Mouse (Mus musculus) lung, adult 2 months (tissue): ENCODE data around the gene Sbno1.

Source experiments
- CTCF ChIP-seq: fragments of 200-500 bp; IDR thresholded peaks from 2 replicates; pipeline ENCODE4 v1.5.1; 2011; ENCODE audit warnings: mild to moderate bottlenecking, low read length, control low read depth; ENCODE audit not compliant: insufficient read depth
- POLR2A ChIP-seq: fragments of 200-500 bp; IDR thresholded peaks from 2 replicates; pipeline ENCODE4 v1.6.1; 2011; ENCODE audit warnings: low read depth, mild to moderate bottlenecking, control low read depth, low read length, borderline replicate concordance; ENCODE audit errors: extremely low read depth

DNA sequence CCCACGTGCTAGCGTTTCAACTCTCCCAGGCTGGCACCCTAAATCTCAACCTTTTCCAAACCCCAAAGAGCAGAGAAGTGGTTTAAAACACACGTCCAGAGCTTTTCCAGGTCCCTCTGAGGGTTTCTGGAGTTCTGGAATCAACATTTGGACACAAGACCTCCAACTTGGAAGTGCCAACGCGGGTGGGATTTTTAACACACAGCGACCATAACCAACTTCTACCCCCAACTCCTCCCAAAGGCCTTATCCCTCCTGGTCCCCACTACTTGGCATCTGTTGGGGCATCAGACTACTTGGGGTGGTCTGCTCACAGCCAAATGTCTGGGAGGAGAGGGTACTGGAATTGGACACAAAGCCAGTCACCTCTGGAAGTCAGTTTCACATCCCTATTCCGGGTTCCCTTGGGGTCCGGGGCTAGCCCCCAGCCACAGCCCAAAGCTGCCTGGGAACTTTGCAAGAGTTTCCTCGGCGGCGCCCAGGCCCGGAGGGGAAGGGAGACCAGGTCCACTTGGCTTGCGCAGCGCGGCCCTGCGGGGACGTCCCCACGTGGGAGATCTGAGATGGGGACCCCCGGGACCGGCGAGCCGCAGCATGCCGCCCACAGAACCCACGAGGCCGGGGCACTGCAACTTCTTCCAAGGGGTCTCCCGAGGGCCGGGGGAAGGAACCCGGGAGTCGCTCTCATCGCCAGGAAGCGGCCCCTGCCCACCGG is 72.6 kb downstream of the Sbno1 start:
- TF ChIP-seq CTCF (no peak), POLR2A (no peak)
